Mouse (Mus musculus) ovary, adult 18-20 months (tissue): ENCODE measurements around the gene Icam1.
"Not testable (repeated sequence)": the region's sequence is repeated elsewhere in the genome, so short reads cannot be mapped to it uniquely, and the experiment has no call there.

Experiments used
- DNase-seq: peaks from one replicate; pipeline ENCODE4 v3.0.0; 2022; ENCODE audit warnings: low spot score, mixed read lengths

Icam1 gene

DNA sequence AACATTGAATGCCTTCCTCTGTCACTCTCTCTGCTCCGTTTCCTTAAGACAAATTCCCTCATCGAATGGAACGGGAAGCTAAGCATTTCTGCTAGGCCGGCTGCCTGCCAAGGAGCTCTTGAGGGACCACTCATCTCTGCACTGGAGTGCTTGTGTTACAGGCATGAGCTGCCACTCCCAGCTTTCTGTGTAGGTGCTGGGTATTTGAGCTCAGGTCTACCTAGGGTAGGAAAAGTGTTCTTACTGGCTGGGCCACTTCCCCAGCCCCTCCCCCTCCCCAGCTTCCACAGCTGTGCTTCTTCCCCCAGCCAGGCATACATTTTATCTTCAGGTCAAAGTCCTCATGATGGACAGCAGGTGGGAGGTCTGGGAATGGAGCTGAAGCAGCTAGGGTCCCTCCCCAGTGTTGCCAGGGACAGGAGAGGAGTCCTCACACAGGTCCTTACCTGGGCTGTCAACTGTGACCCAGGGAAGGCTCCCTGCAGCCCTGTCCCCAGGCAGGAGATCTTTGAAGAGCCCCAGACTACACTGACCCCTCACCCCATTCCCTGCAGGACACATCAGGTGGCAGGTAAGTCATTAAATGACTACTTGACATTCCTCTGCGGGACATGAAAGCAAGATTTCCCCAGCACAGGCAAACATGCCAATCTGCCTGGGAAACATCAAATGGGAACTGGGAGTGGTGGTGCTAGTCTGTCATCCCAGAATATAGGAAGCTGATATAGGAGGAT lies 22.5 kb upstream of the Icam1 start:
- DNase-seq, result no peak

DNA sequence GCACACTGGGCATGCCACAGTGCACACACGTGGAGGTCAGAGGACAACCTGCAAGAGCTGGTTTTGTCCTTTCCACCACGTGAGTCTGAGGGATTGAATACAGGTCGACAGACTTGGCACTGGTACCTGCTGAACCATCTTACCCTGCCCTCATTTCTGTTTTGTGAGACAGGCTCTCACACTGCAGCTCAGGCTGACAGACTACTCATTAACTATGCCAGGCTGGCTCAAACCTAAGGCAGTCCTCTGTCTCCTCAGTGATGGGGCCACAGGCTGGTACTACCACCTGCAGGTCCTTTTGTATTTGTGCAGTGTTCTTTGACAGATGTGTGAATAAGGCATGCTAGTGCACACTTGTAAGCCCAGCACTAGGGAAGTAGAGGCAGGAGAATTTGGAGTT lies 20.7 kb upstream of the Icam1 start:
- no peak for DNase-seq

DNA sequence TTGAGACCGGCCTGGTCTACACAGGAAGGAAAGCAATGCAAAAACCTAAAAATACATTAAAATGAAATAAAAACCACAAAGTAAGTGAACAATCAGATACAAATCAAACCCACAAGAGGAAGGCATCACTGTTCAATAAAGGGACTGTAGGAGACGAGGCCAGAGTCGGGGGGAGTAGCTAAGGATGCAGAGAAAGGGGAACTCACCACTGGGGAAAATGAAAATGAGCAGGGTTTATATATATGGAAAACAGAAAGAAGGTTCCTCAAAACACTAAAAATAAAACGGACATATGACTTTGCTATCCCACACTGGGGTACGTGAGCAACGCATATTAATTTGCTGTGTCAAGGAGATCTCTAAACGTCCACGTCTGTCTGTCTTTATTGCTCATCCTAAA lies 18.7 kb upstream of the Icam1 start:
- DNase-seq, result no peak

DNA sequence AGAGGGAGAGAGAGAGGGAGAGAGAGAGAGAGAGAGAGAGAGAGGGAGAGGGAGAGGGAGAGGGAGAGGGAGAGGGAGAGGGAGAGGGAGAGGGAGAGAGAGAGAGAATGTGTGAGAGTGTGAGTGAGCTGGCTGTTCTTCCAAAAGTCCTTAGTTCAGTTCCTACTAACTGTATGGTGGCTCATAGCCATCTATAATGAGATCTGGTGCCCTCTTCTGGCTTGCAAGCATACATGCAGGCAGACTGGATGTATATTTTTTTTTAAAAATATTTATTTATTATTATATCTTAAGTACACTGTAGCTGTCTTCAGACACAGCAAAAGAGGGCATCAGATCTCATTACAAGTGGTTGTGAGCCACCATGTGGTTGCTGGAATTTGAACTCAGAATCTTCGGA lies 17.4 kb upstream of the Icam1 start:
- DNase-seq, result not testable (repeated sequence)

DNA sequence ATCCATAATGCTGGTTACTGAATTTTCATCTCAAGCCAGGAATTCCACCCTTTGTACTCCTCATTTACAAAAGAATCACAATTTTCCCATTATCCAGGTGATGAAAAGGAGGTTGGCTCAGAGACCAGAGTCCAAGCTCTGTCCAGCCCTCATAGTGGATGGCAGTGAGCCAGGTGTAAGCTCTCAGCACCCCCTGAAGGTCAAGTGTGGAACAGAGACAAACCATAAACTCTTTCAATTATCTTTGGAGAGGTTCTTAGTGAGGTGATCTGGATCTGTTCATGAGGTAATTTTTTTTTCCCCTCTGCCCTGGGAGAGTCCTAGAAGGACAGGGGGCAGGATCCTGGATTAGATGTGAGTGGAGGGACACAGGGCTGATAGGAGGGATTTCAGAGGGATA lies 15.0 kb upstream of the Icam1 start:
- DNase-seq, result no peak

DNA sequence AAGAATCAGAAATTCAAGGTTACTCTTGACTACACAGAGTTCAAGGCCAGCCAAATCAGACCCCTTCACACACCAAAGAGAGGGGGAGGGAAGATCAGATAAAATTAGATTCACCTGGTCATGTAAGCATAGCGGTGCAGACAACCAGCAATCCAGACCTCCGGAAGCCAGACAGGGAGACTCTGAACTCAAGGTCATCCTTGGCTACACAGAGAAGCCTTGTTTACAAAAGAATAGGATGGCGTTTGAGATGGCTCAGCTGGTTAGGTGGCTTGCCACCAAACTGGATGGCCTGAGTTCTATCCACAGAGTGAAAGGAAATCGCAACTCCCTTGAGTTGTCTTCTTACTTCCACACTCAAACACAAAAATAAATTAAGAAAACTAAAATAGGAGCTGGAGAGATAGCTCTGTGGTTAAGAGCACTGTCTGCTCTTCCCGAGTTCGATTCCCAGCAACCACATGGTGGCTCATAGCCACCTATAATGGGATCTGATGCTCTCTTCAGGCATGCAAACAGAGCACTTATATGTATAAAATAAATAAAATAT lies 14.1 kb upstream of the Icam1 start:
- DNase-seq, result no peak

DNA sequence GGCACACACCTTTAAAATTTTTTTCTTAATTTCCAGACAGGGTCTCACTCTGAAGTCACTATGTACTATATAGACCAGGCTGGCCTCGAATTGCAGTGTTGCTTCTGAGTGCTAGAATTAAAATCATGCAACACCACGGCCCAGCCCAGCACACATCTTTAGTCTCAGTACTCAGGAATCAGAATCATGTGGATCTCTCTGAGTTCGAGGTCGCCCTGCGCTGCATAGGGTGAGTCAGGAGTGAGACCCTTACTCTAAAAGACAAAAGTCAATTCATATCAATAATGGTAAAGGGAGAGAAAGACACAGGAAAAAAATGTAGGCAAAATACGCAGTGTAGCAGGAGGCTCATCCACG lies 13.5 kb upstream of the Icam1 start:
- no peak for DNase-seq

DNA sequence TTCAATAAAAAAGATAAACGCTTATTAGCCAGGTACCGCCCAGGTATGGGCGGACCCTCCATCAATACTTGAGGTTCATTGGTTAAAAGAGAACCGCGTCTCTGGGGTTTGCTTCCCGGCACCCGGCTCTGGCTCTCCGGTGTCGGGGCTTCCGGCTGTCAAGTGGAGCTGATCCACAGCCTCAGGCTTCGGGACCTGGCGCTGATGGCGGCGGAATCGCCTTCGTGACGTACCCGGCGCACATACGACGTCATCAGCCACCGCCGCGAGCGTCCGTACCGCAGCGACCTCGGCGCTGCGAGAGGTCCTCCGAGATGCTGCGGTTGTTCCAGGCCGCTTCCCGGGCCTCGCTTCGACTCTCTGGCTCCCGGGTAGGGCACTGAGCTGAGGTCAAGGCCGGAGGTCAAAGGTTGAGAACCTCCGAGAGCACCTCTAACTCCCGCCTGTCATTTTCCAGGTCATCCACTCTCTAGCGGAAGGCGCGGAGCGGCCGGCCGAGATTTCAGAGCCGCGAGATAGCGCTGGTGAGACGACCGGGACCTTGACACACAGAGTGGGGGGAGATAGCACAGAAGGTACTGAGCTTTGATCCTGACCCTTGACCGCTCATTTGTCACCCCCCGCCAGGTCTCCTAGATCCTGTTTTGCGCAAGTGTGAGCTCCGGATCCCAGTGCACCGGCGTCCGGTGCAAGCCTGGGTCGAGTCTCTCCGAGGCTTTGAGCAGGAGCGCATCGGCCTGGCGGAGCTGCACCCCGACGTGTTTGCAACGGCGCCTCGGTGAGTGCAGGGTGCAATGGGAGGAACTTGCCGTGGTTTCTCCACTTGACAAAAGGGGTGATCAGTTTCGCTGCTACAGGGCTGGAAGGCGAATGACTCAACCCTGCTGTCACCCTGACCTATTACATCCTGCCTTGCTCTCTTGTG lies 12.9 kb upstream of the Icam1 start, which contains the start of gene Mrpl4:
TSS of gene Mrpl4 (plus strand) at position 112 of the 925 bp plus-strand sequence.
- peak; percentile 69 for DNase-seq

DNA sequence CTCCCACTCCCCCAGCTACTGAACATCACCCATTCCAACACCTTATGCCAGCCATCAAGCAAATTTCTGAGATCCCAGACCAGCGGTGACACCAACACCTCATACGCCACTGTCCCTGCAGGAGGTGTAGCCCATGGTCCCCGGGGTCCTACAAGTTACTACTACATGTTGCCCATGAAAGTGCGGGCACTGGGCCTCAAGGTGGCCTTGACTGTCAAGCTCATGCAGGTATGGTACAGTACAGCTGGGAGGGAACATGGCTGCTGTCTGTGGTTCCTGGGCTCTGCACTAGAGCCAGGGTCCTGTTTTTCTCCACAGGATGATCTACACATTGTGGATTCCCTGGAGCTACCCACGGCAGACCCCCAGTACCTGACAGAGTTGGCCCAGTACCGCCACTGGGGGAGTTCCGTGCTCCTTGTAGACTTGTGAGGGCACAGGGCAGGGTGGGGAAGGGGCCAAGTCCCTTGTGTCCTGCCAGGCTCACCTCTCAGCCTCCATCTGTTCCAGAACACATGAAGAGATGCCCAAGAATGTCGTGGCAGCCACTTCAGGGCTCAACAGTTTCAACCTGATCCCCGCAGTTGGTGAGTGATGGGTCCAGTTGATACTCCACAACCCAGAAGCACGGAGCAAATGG lies 8.4 kb upstream of the Icam1 start:
- DNase-seq, result no peak

DNA sequence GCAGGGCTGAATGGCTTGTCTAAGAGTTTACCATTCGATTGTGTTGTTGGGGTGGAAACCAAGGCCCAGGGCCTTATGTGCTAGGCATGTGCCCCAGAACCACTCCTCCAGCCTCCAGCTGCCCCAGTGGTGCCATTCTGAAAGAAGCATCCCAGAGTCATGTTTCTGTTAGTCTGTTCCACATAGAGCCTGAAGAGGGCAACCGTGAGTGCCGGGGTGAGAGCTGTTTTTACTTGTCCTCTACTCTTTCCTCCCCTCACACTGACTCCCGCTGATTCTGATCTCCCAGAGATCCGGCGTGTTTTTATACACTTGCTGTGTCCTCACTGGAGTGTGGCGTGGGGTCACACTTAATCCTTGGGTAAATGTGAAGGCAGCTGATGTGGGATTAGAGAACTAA lies 7.8 kb upstream of the Icam1 start:
- DNase-seq, result no peak

DNA sequence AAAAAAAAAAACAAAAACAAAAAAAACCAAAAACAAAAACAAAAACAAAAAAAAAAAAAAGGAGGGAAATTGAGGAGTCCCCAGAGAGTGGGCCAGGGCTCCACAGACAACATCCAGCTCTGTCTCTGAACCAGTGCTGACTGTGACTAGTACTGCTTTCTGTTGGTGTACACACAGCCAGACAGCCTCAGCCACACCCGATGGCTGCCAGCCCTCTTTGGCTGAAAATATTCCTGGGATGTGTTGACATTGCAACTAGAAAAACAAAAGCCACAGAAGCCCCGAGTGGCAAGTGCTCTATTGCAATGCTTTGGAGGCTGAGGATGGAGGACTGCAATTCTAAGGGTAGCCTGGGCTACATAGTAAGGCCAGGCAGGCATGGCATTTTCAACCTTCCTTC lies 5.4 kb upstream of the Icam1 start:
- DNase-seq, result no peak

DNA sequence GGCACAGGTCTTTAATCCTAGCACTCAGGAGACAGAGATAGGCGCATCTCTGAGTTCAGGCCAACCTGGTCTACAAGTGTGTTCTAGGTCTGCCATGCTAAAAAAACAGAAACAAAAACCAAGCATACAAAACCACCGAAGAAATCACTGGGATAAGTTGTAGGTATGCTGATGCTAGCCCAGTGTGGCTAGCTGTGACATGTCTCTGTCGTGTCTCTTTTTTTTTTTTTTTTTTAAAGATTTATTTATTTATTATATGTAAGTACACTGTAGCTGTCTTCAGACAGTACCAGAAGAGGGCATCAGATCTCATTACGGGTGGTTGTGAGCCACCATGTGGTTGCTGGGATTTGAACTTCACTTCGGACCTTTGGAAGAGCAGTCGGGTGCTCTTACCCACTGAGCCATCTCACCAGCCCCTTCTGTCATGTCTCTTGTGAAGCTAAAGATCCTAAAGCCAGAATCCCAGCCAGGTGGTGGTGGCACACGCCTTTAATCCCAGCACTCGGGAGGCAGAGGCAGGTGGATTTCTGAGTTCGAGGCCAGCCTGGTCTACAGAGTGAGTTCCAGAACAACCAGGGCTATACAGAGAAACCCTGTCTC lies 4.7 kb upstream of the Icam1 start:
- not testable (repeated sequence) for DNase-seq

DNA sequence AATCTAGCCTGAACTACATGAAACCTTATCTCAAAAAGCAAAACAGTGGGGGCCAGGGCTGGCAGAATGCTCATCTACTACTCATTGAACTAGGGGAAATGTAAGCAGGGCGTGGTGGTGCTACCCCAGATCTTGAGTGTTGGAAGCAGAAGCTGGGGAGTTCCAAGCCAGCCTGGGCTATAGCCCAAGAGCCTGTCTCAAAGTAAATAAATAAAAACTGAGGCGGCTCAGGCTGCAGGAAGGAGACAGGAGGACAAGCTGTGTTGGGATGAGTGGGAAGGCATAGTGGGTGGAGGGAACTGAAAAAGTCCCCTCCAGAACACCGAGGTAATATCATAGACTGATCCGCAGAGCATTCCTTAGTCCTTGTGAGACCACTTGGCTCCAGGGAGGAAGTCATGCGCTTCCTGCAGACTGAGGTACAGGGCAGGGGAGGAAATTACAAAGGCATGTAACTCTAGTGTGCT lies 3.9 kb upstream of the Icam1 start:
- DNase-seq, result no peak

DNA sequence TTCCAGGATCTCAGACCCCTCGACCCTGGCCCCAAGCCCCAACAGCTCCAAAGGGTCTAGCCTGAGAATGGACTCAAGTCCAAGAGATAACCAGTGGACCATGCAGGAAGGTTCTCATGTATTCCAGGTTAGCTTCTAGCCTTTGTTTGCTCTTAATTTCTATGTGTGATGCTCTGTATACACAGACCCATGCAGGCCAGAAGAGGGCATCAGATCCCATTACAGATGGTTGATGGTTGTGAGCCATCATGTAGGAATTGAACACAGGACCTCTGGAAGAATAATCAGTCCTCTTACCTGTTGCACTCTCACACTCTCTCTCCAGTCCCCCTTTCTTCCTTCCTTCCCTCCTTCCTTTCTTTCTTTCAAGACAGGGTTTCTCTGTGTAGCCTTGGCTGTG lies 3.4 kb upstream of the Icam1 start:
- no peak for DNase-seq

DNA sequence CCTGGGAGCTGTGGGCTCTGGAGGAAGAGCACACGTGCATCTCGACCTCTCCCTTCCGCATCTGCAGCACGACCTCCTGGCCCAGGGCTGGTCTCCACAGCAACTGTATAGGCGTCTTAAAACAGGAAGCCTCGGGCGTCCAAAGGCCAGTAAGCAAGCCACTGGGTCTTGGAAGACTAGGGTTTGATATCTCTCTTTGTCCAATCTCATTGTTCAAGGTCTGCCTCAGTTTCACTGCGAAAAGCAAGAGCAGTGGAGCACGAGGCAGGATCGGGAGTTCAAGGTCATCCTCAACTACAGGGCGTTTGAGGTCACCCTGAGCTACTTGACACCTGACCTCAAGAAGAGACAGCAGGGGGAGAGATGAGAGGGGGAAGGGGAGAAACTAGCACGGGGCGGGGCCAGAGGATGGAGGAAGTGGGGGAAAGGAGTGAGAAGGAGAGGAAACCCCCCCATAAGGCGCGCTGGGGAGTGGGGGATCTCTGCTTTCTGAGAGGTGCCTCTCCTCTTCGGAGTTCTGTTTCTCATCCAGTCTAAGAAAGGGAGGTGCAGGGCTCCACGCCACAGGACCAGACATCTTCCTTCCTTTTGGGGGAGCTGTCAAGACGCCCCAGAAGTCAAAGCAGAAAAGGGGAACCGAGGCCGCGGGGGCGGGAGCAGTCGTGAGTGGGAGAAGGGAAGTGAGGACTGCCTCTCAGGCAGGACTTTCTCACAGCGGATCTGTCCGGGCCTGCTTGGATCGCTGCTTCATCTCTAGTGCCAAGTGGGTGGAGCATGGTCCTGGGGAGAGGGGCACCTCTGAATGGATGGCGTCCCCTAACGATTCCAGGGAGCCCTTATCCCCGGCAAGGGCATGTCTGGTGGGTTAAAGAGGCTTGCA lies 854 bp upstream of the Icam1 start:
- no peak for DNase-seq

DNA sequence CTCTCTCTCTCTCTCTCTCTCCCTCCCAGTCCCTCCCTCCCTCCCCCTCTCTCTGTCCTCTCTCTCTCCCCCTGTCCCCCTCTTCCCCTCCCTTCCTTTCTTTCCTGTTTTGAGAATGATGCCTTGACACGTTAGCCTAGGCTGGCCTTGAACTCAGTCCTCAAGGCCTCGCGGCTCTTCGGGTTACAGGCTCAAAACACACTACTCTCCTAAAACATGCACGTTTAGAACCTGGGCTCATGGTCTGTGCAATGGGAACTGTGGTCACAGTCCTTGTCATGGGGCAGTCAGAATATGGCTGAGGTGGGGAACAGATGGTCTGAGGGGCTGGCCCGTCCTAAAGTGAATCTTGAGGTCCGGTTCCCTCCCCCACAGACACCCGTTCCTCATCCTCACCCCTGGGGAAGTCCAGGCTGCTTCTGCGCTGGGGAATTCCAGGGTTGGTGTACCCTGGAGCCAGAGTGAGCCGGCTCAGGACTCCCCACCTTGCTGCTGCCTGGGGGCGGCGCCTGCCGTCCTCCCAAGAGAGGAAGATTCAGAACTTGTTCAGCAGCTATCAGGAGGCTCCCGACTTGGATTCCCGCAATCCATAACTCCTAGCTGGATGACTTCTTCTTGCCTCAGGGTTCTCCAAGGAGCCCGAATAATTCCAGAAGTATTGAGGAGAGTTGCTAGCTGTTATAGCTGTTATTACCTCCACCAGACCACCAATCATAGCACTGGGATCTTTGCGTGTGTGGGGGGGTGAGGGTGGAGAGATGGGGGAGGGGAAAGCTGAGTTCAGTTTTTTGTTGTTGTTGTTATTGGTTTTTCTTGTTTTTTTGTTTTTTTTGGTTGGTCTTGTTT lies 769 bp downstream of the Icam1 start:
- DNase-seq, result no peak

DNA sequence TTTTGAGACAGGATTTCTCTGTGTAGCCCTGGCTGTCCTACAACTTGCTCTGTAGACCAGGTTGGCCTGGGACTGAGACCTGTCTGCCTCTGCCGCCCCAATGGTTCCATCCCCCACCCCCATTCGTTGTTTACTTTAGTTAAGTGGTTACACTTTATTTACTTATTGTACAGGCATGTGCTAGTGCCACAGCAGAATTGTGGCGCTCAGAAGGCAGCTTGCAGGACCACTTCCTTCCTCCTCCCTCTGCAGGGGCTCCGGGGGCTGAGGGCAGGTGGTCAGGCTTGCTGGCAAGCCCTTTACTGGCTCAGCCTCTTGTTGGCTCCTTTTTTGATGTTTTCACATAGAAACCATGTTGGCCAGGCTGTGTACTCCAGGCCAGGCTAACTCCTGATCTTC lies 1.4 kb downstream of the Icam1 start:
- no peak for DNase-seq

DNA sequence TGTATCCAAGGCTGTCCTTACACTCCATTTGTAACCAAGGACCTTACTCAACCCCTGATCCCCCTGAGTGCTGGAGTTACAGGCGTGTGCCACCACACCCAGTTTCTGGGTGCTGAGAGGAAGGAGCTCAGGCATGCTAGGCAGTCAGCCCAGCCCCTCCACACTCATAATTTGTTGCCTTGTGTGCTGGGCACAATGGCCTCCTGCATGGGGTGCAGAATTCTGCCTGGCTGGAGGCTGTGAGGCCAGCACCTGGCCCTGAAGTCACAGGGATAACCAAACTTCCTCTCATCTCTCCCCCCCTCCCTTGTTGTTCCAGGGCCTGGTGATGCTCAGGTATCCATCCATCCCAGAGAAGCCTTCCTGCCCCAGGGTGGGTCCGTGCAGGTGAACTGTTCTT lies 2.8 kb downstream of the Icam1 start:
- DNase-seq, result no peak

DNA sequence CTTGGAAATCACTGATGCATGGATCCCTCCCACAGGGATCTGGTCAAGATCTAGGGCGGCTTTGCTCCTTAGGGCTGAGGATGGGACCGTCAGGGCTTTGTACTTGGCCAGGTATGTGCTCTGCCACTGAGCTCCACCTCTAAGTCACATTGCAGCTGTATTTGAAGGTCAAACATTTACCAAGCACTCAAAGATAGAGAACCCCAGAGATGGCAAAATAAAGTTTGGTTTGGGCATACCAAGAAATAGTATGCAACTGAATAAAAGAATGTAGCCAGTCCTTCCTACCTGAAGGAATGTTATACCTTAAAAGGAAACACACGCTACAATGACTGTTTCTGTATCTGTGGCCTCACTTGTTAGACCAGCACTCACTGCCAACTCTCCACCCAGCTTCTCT lies 5.6 kb downstream of the Icam1 start:
- DNase-seq, result no peak

DNA sequence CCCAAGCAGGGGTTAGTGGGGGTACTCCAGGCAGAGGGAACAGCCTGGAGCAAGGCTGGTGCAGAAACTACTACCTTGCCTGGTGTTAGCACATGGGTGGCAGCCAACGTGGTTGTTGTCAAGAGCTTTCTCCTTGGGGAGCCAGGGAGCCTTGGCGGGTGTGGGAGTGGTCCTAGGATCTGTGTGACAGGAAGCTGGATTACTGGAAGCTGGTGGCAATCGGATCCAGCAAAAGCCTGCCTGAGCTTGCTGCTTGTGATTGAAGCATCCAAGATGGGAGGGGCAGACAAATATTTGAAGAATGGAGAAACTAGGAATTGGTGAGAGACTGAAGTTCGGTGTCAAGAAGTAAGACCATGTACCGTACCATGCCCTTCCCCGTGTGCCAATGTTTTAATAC lies 6.5 kb downstream of the Icam1 start:
- DNase-seq, result no peak
